Comparison of ENCODE assay signal across 8 mouse cellular contexts in the genomic region with DNA sequence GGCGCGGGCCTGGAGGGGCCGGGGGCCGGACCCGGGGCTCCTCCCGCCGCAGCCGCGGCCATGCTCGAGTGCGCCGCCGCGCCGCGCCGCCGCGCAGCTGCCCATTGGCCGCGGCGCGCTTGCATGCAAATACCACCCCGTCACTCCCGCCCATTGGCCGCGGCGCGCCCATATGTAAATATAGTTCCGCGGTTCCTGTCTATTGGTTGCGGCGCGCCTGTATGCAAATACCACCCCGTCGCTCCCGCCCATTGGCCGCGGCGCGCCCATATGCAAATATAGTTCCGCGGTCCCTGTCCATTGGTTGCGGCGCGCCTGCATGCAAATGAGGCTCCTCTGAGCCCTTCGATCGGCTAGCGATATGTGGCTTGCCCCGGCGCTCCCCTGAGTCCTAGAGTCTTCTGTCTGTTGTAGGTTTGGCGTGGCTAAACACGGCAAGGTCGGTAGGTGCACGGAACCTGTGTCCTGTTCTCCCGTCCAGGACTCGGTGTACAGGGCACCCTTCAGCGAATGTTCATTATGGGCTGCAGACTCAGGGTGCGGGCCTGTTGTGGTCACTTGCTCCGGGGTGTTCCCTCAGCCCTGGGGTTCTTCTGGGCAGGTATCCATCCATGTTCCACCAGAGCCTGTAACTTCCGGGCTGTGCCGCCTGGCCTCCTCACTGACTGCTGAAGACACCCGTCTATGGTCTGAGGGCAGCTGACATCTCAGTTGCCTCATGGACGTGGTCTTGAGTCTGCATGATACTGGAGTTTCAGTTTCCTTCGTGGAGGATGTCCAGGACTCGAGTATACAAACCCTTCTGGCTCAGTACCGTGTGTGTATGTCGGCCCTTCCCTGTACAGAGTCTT. TPM values are rescaled to one million over a fixed set of nuclear protein-coding genes. Genes with fewer than 3 reads are reported as not detected.
DNase-seq lines count a peak whose midpoint lies in the region; ATAC-seq lines count a peak whose summit lies in the region.

Cables2 (minus strand) TSS at position 103 of the 851 bp plus-strand sequence.

- intact Hi-C loops in gastrocnemius, postnatal 14 days (cut with DNase I; ENCODE audit: low total_unique reads): no loop called here
- intact Hi-C loops in left cerebral cortex, postnatal 10 days (cut with DNase I): loop anchor here (10.0 kb wide), 1 partner anchor 501 kb away; the partner anchor contains the start of gene Bhlhe23

- ATAC-seq in inflammation-experienced regulatory T-cells, adult 6 months: peak; percentile 90
- ATAC-seq in megakaryocyte-erythroid progenitor cell, adult 5-6 weeks (replicated peaks; ENCODE audit: low FRiP score, low TSS enrichment, poor library complexity, severe bottlenecking): peak; percentile 85

- peak; percentile 95 to 97 for DNase-seq in adrenal gland, adult (ENCODE audit: inconsistent age in 2 of 2, low spot score in 1 of 2)
- DNase-seq in embryo, embryonic 10.5 days (ENCODE audit: low spot score): peak; percentile 98
- DNase-seq in gastrocnemius, postnatal 14 days: peak; percentile 95
- DNase-seq in left cerebral cortex, postnatal 10 days (ENCODE audit: extremely low spot score in 1 of 2, low spot score in 2 of 2): peak; percentile 94 to 97
- DNase-seq in right cerebral cortex, postnatal 25 days: peak; percentile 91
- DNase-seq in urinary bladder, postnatal 4 days (ENCODE audit: low spot score in 2 of 2): peak; percentile 89 to 93

RNA-seq across cellular contexts. Expression of gene Cables2, which starts in this region (rescaled TPM):
- total RNA-seq in gastrocnemius, postnatal 14 days (2021): 1 to 10 TPM; 6.8 to 9.2 TPM
- polyA plus RNA-seq in inflammation-experienced regulatory T-cells, adult 6 months (2017; shearing (Covaris generic)): 1 to 10 TPM; 6.7 to 8.0 (median 7.7) TPM
- total RNA-seq in left cerebral cortex, postnatal 10 days (2021): 10 to 100 TPM; 37.6 TPM
- total RNA-seq in megakaryocyte-erythroid progenitor cell, adult 5-6 weeks (2014; fragmentation: Nextera tagmentation): 13.8 and 14.4 TPM in 2 replicates
- total RNA-seq in megakaryocyte-erythroid progenitor cell, adult 5-6 weeks (2017): 7.4 and 20.8 TPM in 2 replicates

Comparison
In these comparisons a context has a peak if more than half of its experiments do, and no peak if none do; other contexts are left out.
1. Peak in every context shown above with its lines: DNase-seq and ATAC-seq.